Mouse (Mus musculus): ENCODE results near the gene Ubr3.
A peak's percentile ranks its signal among the peaks of the same experiment; 100 is the strongest.
"Not testable (repeated sequence)": the region's sequence is repeated elsewhere in the genome, so short reads cannot be mapped to it uniquely, and the experiment has no call there.

Gene Ubr3

DNA sequence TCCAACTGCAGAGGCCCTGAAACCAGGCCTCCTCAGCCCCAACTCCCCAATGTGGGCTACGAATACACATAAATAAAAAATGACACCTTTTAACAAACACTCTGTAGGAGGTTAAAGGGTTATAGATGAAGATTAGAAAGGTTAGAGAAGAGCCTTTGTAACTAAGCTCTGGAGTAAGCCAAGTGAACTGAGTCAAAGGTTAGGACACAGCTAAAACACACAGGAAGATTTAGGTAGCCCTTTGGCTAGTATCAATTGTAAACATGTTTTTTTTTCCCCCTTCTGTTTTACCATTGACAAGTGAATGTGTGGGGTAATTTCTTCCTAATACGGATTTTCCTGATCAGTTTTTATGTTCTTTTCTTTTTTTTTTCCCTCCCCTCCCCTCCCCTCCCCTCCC lies 15.8 kb downstream of the Ubr3 start:
- no peak for DNase-seq

- no peak for DNase-seq
Observed at GRCm38 (mm10) chr2:69917301-69917700, 20.3 kb downstream of the Ubr3 start.

DNA sequence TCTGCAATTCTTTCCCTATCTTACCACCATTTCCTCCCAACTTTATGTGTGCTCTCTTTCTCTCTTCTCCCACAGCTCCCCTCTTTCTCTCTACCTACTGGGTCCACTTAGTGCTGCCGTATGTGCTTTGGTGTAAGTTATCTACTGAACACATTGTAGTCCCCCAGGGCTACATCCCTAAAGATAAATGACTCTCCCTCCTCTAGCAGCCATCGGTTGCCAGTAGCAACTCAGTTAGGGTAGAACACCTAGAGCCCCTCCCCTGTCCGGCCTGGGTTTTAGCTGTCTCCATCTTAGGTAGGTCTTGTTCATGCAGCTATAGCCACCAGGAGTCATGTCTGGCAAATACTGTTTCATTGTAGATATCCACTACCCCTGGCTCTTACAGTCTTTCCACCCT lies 27.9 kb downstream of the Ubr3 start:
- DNase-seq: no peak

DNA sequence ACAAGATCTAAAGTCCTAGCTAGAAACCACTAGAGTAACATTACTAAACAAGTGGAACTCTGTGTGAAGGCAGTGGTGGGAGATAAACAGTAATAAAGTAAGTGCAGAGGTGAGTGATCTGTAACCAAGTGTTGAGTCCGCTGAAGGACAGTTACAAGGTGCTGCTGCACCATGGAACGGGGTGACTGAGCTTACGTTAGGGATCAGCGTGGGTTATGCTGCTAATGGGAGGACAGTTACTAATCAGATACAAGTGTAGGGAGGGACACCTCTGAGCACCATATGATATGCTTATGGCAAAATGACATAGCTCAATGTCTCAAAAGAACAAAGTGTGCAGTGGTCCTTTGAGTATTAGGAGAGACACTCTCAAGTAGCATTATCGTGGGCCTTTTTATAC lies 39.3 kb downstream of the Ubr3 start:
- no peak for DNase-seq

DNA sequence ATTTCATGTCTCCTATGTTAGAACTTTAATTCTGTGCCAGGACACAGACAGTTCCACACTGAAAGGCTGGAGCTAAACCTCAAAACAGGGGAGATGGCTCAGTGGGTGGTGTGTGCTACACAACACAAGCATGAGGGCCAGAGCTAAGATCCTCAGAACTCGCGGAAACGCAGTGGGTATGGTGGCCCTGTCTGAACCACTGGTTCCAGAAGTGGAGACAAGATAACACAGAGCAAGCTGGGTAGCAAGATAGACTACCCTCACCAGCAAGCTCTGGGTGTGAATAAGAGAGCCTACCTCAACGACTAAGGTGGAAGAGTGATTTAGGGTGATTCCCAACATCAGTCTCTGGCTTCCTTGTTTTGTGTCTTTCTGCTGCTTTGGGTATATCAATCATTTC lies 42.2 kb downstream of the Ubr3 start:
- no peak for DNase-seq

DNA sequence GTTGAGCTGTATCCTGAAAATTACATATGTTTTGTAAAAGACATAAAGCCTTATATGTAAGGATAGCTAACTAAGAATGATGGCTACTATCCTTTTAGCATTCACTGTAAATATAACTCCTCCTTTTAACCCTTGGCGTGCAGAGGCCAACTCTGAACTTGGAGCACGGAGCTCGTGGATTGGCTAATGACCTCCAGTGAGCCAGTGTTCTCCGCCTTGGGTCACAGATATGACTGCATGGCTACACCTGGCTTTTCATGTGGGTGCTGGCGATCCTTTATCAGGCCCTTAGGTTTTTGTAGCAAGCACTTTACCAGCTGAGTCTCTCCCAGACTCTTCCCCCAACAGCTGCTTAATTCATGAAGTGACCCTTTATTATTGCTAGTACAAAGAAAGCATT lies 42.6 kb downstream of the Ubr3 start:
- no peak for DNase-seq

DNA sequence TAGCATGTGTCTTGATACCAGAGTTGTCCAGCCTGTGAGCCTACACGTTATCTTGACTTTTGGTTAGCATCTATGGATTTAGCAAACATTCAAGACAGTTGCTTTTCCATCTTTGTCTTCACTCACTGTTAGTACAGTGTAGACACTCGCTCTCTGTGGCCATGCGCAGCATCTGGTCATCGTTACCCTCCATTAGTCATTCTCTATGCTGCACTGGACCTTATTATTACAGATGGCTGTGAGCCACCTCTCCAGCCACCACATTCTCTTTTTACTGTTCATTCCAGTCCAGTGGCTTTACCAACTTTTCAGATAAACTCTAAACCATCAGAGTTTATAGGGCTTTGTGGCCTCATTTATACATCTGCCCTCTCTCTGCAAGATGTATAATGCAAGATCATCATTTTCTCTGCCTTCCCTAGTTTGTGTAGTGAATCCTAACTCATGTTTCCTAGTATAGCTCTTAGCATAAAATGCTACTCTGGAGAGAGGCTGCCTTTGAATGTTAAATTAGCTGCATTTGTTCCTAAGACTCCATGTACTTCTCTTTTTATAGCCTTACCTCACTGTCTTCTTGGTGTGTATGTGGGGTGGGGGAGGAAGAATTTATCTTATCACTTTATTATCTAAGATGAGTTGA lies 44.5 kb downstream of the Ubr3 start:
- DNase-seq: no peak

- DNase-seq: no peak
Observed at GRCm38 (mm10) chr2:69952849-69953248, 55.8 kb downstream of the Ubr3 start.

DNA sequence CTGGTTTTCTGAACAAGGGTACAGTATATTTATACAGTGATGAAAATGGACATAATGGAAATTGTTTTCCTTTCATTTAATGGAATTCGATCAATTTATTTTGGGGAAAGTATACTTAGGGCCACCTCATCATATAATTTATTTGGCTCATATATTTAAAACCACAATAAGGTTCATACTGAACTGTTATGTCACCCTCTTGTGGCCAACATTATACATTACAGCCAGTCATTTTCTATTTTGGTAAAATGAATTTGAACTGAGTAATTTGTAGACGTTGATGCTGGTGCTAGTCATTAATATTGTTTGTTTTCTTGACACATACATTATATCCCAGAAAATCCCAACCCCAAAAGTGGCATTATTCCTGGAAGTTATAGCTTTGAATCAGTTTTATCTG lies 58.6 kb downstream of the Ubr3 start:
- DNase-seq: no peak

GRCm38 (mm10) chr2:69957622-69958021 lies 60.6 kb downstream of the Ubr3 start:
- DNase-seq: no peak

DNA sequence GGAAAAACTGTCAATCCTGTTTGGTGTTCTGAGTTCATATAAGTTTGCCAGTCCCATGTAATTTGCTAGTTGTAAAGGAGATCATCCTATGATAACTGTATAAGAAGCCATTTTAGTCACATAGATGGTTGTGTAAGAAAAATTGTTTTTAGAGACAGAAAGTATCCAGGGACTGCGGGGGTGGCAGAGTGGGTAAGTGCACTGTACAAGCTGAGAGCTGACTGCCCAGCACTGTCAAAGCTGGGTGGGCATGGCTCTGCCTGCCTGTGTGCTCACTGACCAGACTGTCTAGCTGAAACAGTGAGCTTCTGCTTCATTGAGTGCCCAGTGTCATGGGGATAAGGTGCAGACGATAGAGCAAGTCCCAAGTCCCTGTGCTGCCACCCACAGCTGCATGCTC lies 77.8 kb downstream of the Ubr3 start:
- DNase-seq: no peak

DNA sequence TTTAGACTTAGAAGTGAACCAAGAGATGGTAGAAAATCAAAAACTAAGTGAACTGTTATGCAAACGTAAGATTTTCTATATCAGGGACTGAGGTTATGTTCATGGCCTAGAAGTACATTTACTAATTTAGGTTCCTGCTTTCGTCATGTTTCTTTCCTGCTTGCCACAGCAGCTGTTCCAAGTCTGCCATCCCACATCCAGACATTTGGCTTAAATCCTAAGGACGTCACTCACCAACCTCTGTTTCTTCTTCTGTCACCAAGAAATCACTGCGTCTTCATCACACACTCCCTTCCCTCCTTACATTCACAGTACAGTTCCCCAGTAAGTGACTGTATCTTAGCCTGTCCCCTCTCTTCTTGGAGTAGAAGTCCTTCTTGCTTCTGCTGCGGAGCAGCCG lies 92.2 kb downstream of the Ubr3 start:
- no peak for DNase-seq

- no peak for DNase-seq
Observed at GRCm38 (mm10) chr2:69990647-69991046, 93.6 kb downstream of the Ubr3 start.

DNA sequence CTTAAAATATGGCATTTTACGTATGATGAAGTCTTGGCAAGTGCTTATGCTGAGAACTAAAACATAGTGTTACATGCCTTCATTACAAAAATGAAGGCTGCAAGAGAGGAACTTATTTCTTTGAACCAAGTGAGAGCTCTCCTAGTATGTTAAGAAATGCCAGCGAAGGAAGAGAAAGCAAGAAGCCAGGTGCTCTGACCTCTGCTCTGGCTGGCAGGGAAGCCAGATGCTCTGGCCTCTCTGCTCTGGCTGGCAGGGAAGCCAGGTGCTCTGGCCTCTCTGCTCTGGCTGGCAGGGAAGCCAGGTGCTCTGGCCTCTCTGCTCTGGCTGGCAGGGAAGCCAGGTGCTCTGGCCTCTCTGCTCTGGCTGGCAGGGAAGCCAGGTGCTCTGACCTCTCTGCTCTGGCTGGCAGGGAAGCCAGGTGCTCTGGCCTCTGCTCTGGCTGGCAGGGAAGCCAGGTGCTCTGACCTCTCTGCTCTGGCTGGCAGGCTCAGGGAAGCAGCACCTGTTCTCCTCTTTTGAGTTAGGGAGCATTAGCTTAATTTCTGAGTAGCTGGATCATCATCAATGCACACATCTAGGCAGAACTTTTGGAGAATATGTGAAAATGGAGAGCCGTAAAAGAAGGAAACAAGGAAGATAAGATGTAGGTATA lies 97.2 kb downstream of the Ubr3 start:
- not testable (repeated sequence) for DNase-seq

GRCm38 (mm10) chr2:69994779-69995178 lies 97.7 kb downstream of the Ubr3 start:
- no peak for DNase-seq

GRCm38 (mm10) chr2:69999097-69999770 lies 102.2 kb downstream of the Ubr3 start:
- no peak for DNase-seq

- DNase-seq: no peak
Observed at GRCm38 (mm10) chr2:70000316-70000715, 103.3 kb downstream of the Ubr3 start.

- DNase-seq: no peak
Observed at GRCm38 (mm10) chr2:70006492-70006891, 109.4 kb downstream of the Ubr3 start.

DNA sequence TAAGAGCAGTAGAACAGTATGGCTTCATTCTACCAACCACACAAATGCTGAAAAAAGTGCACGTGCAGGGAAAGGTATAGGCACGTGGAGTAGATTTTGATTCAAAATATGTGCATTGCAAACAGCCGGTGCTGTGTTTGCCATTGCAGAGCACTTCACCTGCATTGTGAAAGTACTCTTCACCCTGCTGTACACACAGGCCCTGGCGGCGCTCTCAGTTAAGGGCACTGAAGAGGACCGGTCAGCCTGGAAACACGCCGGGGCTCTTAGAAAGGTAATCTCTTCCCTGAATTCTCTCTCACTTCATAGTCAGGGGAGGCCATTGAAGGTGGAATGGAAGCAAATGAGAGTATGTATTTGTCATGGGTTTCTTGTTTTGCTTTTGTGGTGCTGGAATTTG lies 115.9 kb downstream of the Ubr3 start:
- peak; percentile 64 to 86 for DNase-seq

DNA sequence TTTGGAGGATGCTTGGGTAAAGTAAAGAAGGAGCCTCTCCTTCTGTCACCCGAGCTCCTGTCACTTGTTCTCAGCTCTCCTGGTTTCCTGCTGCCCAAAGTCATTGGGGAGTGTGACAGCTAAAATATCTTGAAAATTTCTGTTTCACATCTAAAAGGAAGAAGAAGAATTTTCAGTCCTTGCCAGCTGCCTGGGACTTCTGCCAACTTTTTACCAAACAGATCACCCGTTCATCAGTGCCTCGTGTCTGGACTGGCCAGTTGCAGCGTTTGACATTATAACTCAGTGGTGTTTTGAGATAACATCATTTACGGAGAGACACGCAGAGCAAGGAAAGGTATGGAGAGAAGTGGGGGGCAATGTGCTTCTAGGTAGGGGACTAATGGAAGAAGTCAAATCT lies 121.2 kb downstream of the Ubr3 start:
- peak; percentile 23 to 28 for DNase-seq

- DNase-seq: no peak
Observed at GRCm38 (mm10) chr2:70024454-70024853, 127.4 kb downstream of the Ubr3 start.

DNA sequence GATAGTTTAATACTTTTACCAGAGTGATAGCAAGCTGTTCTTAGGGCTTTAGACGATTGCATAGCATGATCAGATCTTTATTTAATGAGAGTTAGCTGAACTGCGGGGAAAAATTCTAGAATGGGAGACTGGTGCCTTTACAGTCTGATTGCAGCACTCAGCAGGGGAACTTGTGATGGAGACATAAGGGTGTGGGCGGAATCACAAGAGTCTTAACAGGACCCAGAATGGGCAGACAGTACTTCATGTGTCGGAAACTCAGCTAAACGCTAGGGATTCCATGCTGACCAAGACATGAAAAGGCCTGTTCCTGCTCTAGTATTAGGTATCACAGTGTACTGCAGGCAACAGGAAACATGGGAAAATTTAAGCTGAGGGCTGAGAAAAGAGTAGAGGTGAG lies 128.7 kb downstream of the Ubr3 start:
- no peak for DNase-seq

DNA sequence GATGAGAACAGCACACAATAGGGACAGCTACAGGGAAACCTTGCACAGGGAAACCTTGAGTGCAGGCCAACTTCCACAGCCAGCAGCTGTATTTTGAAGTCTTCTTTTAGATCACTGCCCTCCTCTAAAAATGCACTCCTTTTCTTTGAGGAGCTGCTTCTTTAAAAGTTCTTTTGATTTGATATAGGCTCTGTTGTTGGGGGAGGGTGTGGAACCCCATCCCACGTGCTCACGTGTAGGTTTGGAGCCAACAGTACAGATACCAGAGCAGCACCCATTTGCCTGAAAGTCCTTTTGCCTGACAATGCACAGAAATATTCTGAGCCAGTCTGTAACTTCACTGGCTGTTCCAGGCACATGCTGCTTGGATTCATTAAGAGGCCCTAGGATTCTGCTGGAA lies 134.4 kb downstream of the Ubr3 start:
- DNase-seq: no peak

GRCm38 (mm10) chr2:70034895-70035294 lies 137.8 kb downstream of the Ubr3 start:
- no peak for DNase-seq

GRCm38 (mm10) chr2:70035358-70035757 lies 138.3 kb downstream of the Ubr3 start:
- no peak for DNase-seq

Measured in lung, postnatal 4 days (tissue).